Mouse (Mus musculus) midbrain, embryonic 16.5 days (tissue): ENCODE measurements around the gene Ppm1h. TPM values are rescaled to one million over a fixed set of nuclear protein-coding genes. Genes with fewer than 3 reads are reported as not detected.
"Not testable (repeated sequence)": the region's sequence is repeated elsewhere in the genome, so short reads cannot be mapped to it uniquely, and the experiment has no call there.

ENCODE experiments used
- ATAC-seq: fragments of 200-750 bp; cut with Nextera tagmentation; 2 replicates; pipeline ENCODE4 v1.8.0; 2017; ENCODE audit warnings: moderate TSS enrichment
- H3K27ac ChIP-seq: fragments of 300-500 bp; sonication (generic); 2 replicates; pipeline ENCODE4 v1.5.1; 2014; ENCODE audit warnings: mild to moderate bottlenecking, low read length, mixed read lengths
- H3K27me3 ChIP-seq: fragments of 300-500 bp; sonication (generic); 2 replicates; pipeline ENCODE4 v1.6.1; 2014; ENCODE audit warnings: low read depth, low read length, mixed read lengths; ENCODE audit not compliant: control insufficient read depth, insufficient read depth
- H3K36me3 ChIP-seq: fragments of 300-500 bp; sonication (generic); 2 replicates; pipeline ENCODE4 v1.6.1; 2014; ENCODE audit warnings: mild to moderate bottlenecking, low read length, moderate library complexity, mixed read lengths; ENCODE audit not compliant: control insufficient read depth, insufficient read depth
- H3K4me1 ChIP-seq: fragments of 300-500 bp; sonication (generic); 2 replicates; pipeline ENCODE4 v1.6.1; 2014; ENCODE audit warnings: mild to moderate bottlenecking, low read length, mixed read lengths; ENCODE audit not compliant: control insufficient read depth, insufficient read depth
- H3K4me2 ChIP-seq: fragments of 300-500 bp; sonication (generic); 2 replicates; pipeline ENCODE4 v1.6.1; 2014; ENCODE audit warnings: mild to moderate bottlenecking, low read length, mixed read lengths
- H3K4me3 ChIP-seq: fragments of 300-500 bp; sonication (generic); 2 replicates; pipeline ENCODE4 v1.5.1; 2014; ENCODE audit warnings: low read depth, mild to moderate bottlenecking, low read length, moderate library complexity, mixed read lengths
- H3K9ac ChIP-seq: fragments of 300-500 bp; sonication (generic); 2 replicates; pipeline ENCODE4 v1.6.1; 2014; ENCODE audit warnings: low read depth, low read length, mixed read lengths
- H3K9me3 ChIP-seq: fragments of 300-500 bp; sonication (generic); replicated peaks from 2 replicates; pipeline ENCODE4 v1.6.1; 2014; ENCODE audit warnings: mild to moderate bottlenecking, low read length, mixed read lengths; ENCODE audit not compliant: control insufficient read depth, poor library complexity, severe bottlenecking
- WGBS: fragments of 180-500 bp; shearing (Covaris S2); extraction: QIAGEN DNeasy Blood & Tissue Kit; methylation state at CpG from one replicate; pipeline ENCODE4 v1.1.7; 2014; 5-methylcytosine and 5-hydroxymethylcytosine counted together
- polyA plus RNA-seq: library from polyadenylated mRNA; unstranded; fragments of >200 nt; fragmentation: Nextera tagmentation; extraction: Ambion mirVana; gene quantifications from 2 replicates; pipeline ENCODE4 v1.2.1, GENCODE M21; 2015

Ppm1h gene
- polyA plus RNA-seq, 1 experiment from 2014 or later, result 25.2 TPM

DNA sequence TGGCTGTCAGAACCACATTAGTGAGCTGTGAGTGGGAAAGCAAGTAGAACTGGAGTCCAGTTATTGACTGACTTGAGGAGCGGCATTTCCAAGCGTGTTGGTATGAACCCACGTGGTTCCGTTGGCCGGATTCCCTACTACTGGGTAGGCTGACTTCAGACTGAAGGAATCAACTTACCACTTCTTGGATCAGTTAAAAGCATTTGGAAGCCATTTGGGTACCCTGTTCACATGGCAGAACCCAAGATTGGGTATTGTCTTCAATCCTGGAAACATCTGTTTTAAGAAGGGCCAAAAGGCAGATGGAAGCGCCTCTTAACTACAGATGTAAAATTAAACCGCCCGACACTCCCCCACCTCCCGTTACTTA lies 239.7 kb downstream of the Ppm1h start:
- no peak overlapping the region for H3K4me3 ChIP-seq
- ATAC-seq, result no peak
- 96% methylated on average over 9 of the region's 9 CpGs for WGBS

DNA sequence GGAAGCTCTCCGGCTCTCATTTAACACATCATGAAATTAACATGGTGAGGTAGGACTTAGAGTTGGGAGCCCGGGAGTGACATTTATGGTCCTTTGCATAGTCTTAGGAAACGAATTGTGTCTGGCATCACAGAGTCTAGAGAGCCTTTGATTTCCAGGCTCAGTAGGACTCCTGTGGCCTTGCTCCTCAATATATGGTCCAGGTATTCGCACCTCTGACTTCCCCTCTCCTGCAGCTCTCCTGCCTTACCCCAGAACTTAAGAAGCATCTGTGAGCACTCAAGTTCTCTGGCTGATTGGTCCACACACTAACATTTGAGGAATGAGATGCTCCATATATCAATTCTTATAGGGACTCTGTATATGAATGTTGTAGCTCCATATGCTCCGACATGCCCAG lies 240.2 kb downstream of the Ppm1h start:
- no peak for ATAC-seq
- no peak overlapping the region for H3K27ac ChIP-seq
- H3K4me2 ChIP-seq, result no peak overlapping the region

More for the DNA sequence above, 239.7 kb downstream of the Ppm1h start:
- Histone ChIP-seq H3K9me3 (no peaks in the 10 kb centered on the region), H3K27me3 (no peaks in the 10 kb centered on the region), H3K9ac (no peak overlapping the region), H3K27ac (no peak overlapping the region), H3K4me1 (no peaks in the 10 kb centered on the region), H3K36me3 (no peaks in the 10 kb centered on the region; the same call in 1 of the 2 replicates), H3K4me2 (no peak overlapping the region)

GRCm38 (mm10) chr10:122919416-122919815 lies 240.9 kb downstream of the Ppm1h start:
- 91% methylated on average over 2 of the region's 2 CpGs for WGBS
- Histone ChIP-seq H3K4me3 (no peak overlapping the region), H3K36me3 (no peaks in the 10 kb centered on the region; the same call in 1 of the 2 replicates), H3K27ac (no peak overlapping the region), H3K4me2 (no peak overlapping the region), H3K4me1 (no peaks in the 10 kb centered on the region), H3K27me3 (no peaks in the 10 kb centered on the region), H3K9ac (no peak overlapping the region), H3K9me3 (no peaks in the 10 kb centered on the region)
- no peak for ATAC-seq

More for the DNA sequence above, 240.2 kb downstream of the Ppm1h start:
- Histone ChIP-seq H3K27me3 (no peaks in the 10 kb centered on the region), H3K9me3 (no peaks in the 10 kb centered on the region), H3K9ac (no peak overlapping the region), H3K4me1 (no peaks in the 10 kb centered on the region), H3K36me3 (no peaks in the 10 kb centered on the region; the same call in 1 of the 2 replicates), H3K4me3 (no peak overlapping the region)
- whole genome bisulfite sequencing, result 95% methylated on average over 5 of the region's 5 CpGs

GRCm38 (mm10) chr10:122920218-122920795 lies 241.7 kb downstream of the Ppm1h start:
- H3K4me1 ChIP-seq, result no peaks in the 10 kb centered on the region
- no peak overlapping the region for H3K27ac ChIP-seq
- H3K4me3 ChIP-seq, result no peak overlapping the region
- H3K9me3 ChIP-seq, result no peaks in the 10 kb centered on the region
- 92% methylated on average over 11 of the region's 11 CpGs for WGBS
- H3K36me3 ChIP-seq, result no peaks in the 10 kb centered on the region; the same call in 1 of the 2 replicates
- no peaks in the 10 kb centered on the region for H3K27me3 ChIP-seq
- H3K4me2 ChIP-seq, result no peak overlapping the region
- ATAC-seq, result no peak
- no peak overlapping the region for H3K9ac ChIP-seq

GRCm38 (mm10) chr10:122922226-122922625 lies 243.7 kb downstream of the Ppm1h start:
- no peaks in the 10 kb centered on the region; the same call in 1 of the 2 replicates for H3K36me3 ChIP-seq
- 30% methylated on average over 7 of the region's 7 CpGs for WGBS
- no peaks in the 10 kb centered on the region for H3K9me3 ChIP-seq
- H3K4me1 ChIP-seq, result no peaks in the 10 kb centered on the region
- no peaks in the 10 kb centered on the region for H3K27me3 ChIP-seq
- no peak overlapping the region for H3K9ac ChIP-seq
- no peak overlapping the region for H3K4me3 ChIP-seq
- 0 out of 2 replicates have a peak overlapping the region, but pooled peaks have one; percentile 2 for H3K4me2 ChIP-seq
- no peak overlapping the region for H3K27ac ChIP-seq
- no peak for ATAC-seq

- not testable (repeated sequence) for H3K4me1 ChIP-seq, H3K4me2 ChIP-seq, ATAC-seq, H3K9me3 ChIP-seq, H3K9ac ChIP-seq, H3K36me3 ChIP-seq, H3K27ac ChIP-seq, H3K4me3 ChIP-seq, H3K27me3 ChIP-seq
- 87% methylated on average over 5 of the region's 5 CpGs for WGBS
These were observed 246.0 kb downstream of the Ppm1h start for GRCm38 (mm10) chr10:122924571-122924970.

DNA sequence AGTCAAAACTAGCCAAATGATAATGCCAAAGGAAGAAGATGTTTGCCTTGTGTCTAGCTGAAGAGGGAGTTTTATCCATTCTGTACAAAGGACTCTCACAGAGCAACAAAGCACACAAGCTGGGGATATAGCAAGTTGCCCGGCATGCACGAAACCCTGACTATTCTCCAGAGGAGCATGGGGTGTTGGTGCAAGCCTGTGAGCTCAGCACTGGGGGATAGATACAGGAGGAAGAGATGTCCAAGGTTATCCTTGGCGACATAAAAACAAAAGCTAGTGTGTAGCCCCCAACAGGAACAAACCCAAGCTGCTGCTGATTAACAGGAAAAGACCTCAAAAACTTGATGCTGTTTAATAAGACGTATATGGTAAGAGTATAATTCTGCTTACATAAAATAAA lies 247.7 kb downstream of the Ppm1h start:
- Histone ChIP-seq H3K27me3 (no peaks in the 10 kb centered on the region), H3K27ac (no peak overlapping the region), H3K4me1 (peaks cover 15% of the 10 kb centered on the region), H3K4me3 (no peak overlapping the region), H3K4me2 (no peak overlapping the region), H3K9me3 (no peaks in the 10 kb centered on the region), H3K9ac (no peak overlapping the region), H3K36me3 (no peaks in the 10 kb centered on the region)
- 85% methylated on average over 4 of the region's 4 CpGs for WGBS
- ATAC-seq, result no peak

DNA sequence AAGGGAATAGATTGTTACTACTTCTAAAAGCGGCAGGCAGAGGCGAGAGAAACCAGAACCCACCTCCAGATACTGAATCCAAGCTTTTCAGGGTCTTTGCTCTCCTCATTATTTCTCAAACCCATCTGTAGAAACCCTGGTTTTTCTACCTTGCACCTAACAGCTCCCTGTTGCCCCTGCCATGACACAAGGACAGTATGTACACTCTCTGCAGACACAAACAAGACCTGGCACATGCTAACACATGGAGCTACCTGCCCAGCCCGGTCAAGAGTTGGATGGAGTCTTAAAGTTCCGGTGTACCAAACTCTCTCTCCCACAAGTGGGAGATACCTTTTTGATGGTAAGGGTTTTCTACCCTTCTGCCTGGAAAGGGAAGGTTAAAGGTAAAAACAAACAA lies 252.0 kb downstream of the Ppm1h start:
- WGBS, result 82% methylated on average over 4 of the region's 4 CpGs
- Histone ChIP-seq H3K27ac (peak overlapping the region; percentile 56), H3K4me1 (peaks cover 33% of the 10 kb centered on the region), H3K9me3 (no peaks in the 10 kb centered on the region), H3K9ac (no peak overlapping the region), H3K4me3 (no peak overlapping the region), H3K27me3 (no peaks in the 10 kb centered on the region), H3K36me3 (no peaks in the 10 kb centered on the region), H3K4me2 (no peak overlapping the region)
- no peak for ATAC-seq

- no peaks in the 10 kb centered on the region for H3K27me3 ChIP-seq
- no peak overlapping the region for H3K4me2 ChIP-seq
- peaks cover 33% of the 10 kb centered on the region for H3K4me1 ChIP-seq
- no peak overlapping the region for H3K9ac ChIP-seq
- 8% methylated on average over 13 of the region's 13 CpGs for WGBS
- ATAC-seq, result peak; percentile 86
- no peaks in the 10 kb centered on the region for H3K36me3 ChIP-seq
- H3K27ac ChIP-seq, result peak overlapping the region; percentile 44
- no peak overlapping the region for H3K4me3 ChIP-seq
- no peaks in the 10 kb centered on the region for H3K9me3 ChIP-seq
These were observed 252.8 kb downstream of the Ppm1h start for GRCm38 (mm10) chr10:122931193-122931832.
